Mouse (Mus musculus): Measurements from ENCODE around the gene Xylt2.

The Xylt2 gene

DNA sequence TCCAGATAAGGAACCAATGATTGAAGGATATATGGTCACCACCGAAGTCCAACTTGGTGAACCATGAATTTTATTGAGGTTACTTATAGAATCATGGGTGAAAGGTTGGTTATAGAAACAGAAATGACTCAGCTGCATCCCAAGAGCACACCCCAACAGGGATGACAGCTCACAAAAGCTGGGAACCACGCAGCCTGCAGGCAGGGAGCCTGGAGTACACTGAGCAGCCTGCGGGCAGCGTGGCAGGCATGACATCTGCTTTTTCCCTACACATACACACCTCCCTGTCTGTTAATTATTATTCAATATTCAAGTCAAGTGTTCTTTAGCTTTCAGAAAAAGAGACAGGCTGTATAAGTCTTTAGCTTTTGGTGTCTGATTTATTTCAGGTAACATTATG is 62.7 kb downstream of the Xylt2 start:
- DNase-seq (ENCODE audit: low spot score in 2 of 2) = no peak

Measured in urinary bladder, adult 18-20 months (tissue).